Mouse (Mus musculus) liver, embryonic 14.5 days (tissue): ENCODE data around the gene Caly. TPM values are rescaled to one million over a fixed set of nuclear protein-coding genes. Genes with fewer than 3 reads are reported as not detected.
A peak's percentile ranks its signal among the peaks of the same experiment; 100 is the strongest.

Source experiments
- ATAC-seq: fragments of 200-750 bp; cut with Nextera tagmentation; 2 replicates; pipeline ENCODE4 v1.8.0; 2017; ENCODE audit warnings: moderate number of reproducible peaks, mild to moderate bottlenecking, moderate library complexity; ENCODE audit not compliant: insufficient read depth
- DNase-seq, 3 experiments: peaks; one replicate each; pipeline ENCODE4 v3.0.0-alpha.2; 2012 to 2013; ENCODE audit warnings: low read depth in 3 of 3, low spot score in 3 of 3
- H3K27ac ChIP-seq: fragments of 300-500 bp; sonication (generic); 2 replicates; pipeline ENCODE4 v1.5.1; 2014; ENCODE audit warnings: moderate library complexity, mild to moderate bottlenecking, control low read depth, inconsistent platforms
- H3K27me3 ChIP-seq: fragments of 300-500 bp; sonication (generic); 2 replicates; pipeline ENCODE4 v1.6.1; 2014; ENCODE audit warnings: mild to moderate bottlenecking, low read length, moderate library complexity; ENCODE audit not compliant: control insufficient read depth, insufficient read depth
- H3K36me3 ChIP-seq: fragments of 300-500 bp; sonication (generic); replicated peaks from 2 replicates; pipeline ENCODE4 v1.6.1; 2014; ENCODE audit warnings: low read depth; ENCODE audit not compliant: control insufficient read depth, insufficient read depth
- H3K4me1 ChIP-seq, 2 experiments: fragments of 200-500 bp in 1 of 2; fragments of 300-500 bp in 1 of 2; sonication (generic) in 1 of 2; replicated peaks; 2 replicates each; pipeline ENCODE4 v1.6.1; 2012 to 2014; ENCODE audit warnings: antibody characterized with exemption in 1 of 2, inconsistent platforms in 1 of 2, low read length in 1 of 2; ENCODE audit not compliant: control insufficient read depth in 2 of 2, insufficient read depth in 2 of 2
- H3K4me2 ChIP-seq: fragments of 300-500 bp; sonication (generic); 2 replicates; pipeline ENCODE4 v1.6.1; 2014; ENCODE audit warnings: low read depth, mild to moderate bottlenecking, control low read depth, moderate library complexity
- H3K4me3 ChIP-seq, 2 experiments: fragments of 200-500 bp in 1 of 2; fragments of 300-500 bp in 1 of 2; sonication (generic) in 1 of 2; 2 replicates each; pipeline ENCODE4 v1.5.1; 2012 to 2014; ENCODE audit warnings: low read depth in 2 of 2, low read length in 2 of 2, mild to moderate bottlenecking in 2 of 2, control low read depth in 1 of 2, inconsistent platforms in 1 of 2, moderate library complexity in 1 of 2; ENCODE audit not compliant: insufficient read depth in 1 of 2
- H3K9ac ChIP-seq: fragments of 300-500 bp; sonication (generic); replicated peaks from 2 replicates; pipeline ENCODE4 v1.6.1; 2014; ENCODE audit warnings: mild to moderate bottlenecking, control low read depth, moderate library complexity
- H3K9me3 ChIP-seq: fragments of 300-500 bp; sonication (generic); 2 replicates; pipeline ENCODE4 v1.6.1; 2016; ENCODE audit warnings: low read length, mixed read lengths; ENCODE audit not compliant: control insufficient read depth
- CTCF ChIP-seq: IDR thresholded peaks from 2 replicates; pipeline ENCODE4 v1.5.1; 2016; ENCODE audit warnings: antibody characterized with exemption, low read depth, control low read depth
- EP300 ChIP-seq: IDR thresholded peaks from 2 replicates; pipeline ENCODE4 v1.6.1; 2016; ENCODE audit warnings: antibody characterized with exemption, low read depth
- WGBS: fragments of 180-500 bp; shearing (Covaris S2); extraction: QIAGEN DNeasy Blood & Tissue Kit; methylation state at CpG from one replicate; pipeline ENCODE4 v1.1.7; 2014; ENCODE audit not compliant: insufficient replicate concordance; 5-methylcytosine and 5-hydroxymethylcytosine counted together
- polyA plus RNA-seq, 2 experiments: library from polyadenylated mRNA; depleted of rRNA in 1 of 2; stranded (reverse) in 1 of 2; unstranded in 1 of 2; fragments of >200 nt; fragmentation: Nextera tagmentation in 1 of 2; extraction: Ambion mirVana in 1 of 2; gene quantifications; 2 replicates each; pipeline versions ENCODE4 v1.2.1 to v1.2.3; 2012 to 2014

The Caly gene
- polyA plus RNA-seq, 2 experiments: not detected

- WGBS: 1% methylated on average over 23 of the region's 23 CpGs
- Histone ChIP-seq H3K9ac (peak within 1 kb of the TSS; percentile 75), H3K4me3 (peak within 1 kb of the TSS; percentile 80 to 81), H3K27me3 (no peaks in the 10 kb centered on the region), H3K36me3 (no peaks in the 10 kb centered on the region), H3K4me2 (peak within 1 kb of the TSS; percentile 90), H3K9me3 (no peaks in the 10 kb centered on the region), H3K4me1 (peaks cover 7 to 13% of the 10 kb centered on the region in 2 experiments), H3K27ac (peak within 1 kb of the TSS; percentile 67)
- TF ChIP-seq EP300 (no peak; the same call in 1 of the 2 replicates), CTCF (0 out of 2 replicates have a peak, but pooled peaks have one; percentile 10)
- peak; percentile 63 for ATAC-seq
- peak; percentile 51 to 58 (median 58) for DNase-seq
Observed at GRCm38 (mm10) chr7:140115583-140116328, 33.4 kb upstream of the Caly start, which contains the start of gene Paox. Paox (plus strand) TSS chr7:140115799.

- no peak for TF ChIP-seq CTCF
- no peak for TF ChIP-seq EP300
- Histone ChIP-seq H3K9ac (no peak overlapping the region), H3K4me2 (no peak overlapping the region), H3K9me3 (no peaks in the 10 kb centered on the region), H3K4me3 (no peak overlapping the region), H3K4me1 (peaks cover 4 to 9% of the 10 kb centered on the region in 2 experiments), H3K27me3 (no peaks in the 10 kb centered on the region), H3K27ac (no peak overlapping the region), H3K36me3 (peaks cover 5% of the 10 kb centered on the region; the same call in 1 of the 2 replicates)
- 55% methylated on average over 3 of the region's 3 CpGs for WGBS
- no peak for ATAC-seq
- DNase-seq: no peak
Observed at GRCm38 (mm10) chr7:140111943-140112342, 29.6 kb upstream of the Caly start.

GRCm38 (mm10) chr7:140104009-140104408 is 21.7 kb upstream of the Caly start:
- ATAC-seq (no peak), DNase-seq (no peak)
- no peak overlapping the region for H3K9ac ChIP-seq
- no peak overlapping the region for H3K4me2 ChIP-seq
- TF ChIP-seq EP300 (no peak), CTCF (no peak)
- H3K9me3 ChIP-seq: no peaks in the 10 kb centered on the region
- no peaks in the 10 kb centered on the region for H3K27me3 ChIP-seq
- 57% methylated on average over 4 of the region's 4 CpGs for WGBS
- peaks cover 0 to 6% of the 10 kb centered on the region in 2 experiments; a peak in 2 of 4 replicates for H3K4me1 ChIP-seq
- H3K27ac ChIP-seq: no peak overlapping the region
- no peak overlapping the region for H3K4me3 ChIP-seq
- no peaks in the 10 kb centered on the region; the same call in 1 of the 2 replicates for H3K36me3 ChIP-seq

GRCm38 (mm10) chr7:140101993-140102860 is 19.9 kb upstream of the Caly start, which contains the start of gene Fuom:
Fuom (minus strand) TSS chr7:140102441.
- peak within 1 kb of the TSS; percentile 51 to 52 for H3K4me3 ChIP-seq
- peak within 1 kb of the TSS; percentile 38 for H3K9ac ChIP-seq
- H3K4me2 ChIP-seq: peak within 1 kb of the TSS; percentile 79
- peaks cover 0 to 6% of the 10 kb centered on the region in 2 experiments; a peak in 2 of 4 replicates for H3K4me1 ChIP-seq
- peak; percentile 53 to 64 (median 60) for DNase-seq
- TF ChIP-seq CTCF (no peak), EP300 (no peak)
- 4% methylated on average over 30 of the region's 30 CpGs for WGBS
- no peaks in the 10 kb centered on the region for H3K9me3 ChIP-seq
- no peaks in the 10 kb centered on the region for H3K27me3 ChIP-seq
- peak; percentile 82 for ATAC-seq
- H3K36me3 ChIP-seq: no peaks in the 10 kb centered on the region
- no peak within 1 kb of the TSS for H3K27ac ChIP-seq
